Mouse (Mus musculus) mesoderm, embryonic 11.5 days (tissue): ENCODE measurements around the gene Fuk.
"Not testable (repeated sequence)": the region's sequence is repeated elsewhere in the genome, so short reads cannot be mapped to it uniquely, and the experiment has no call there.

Experiments
- DNase-seq: peaks from one replicate; pipeline ENCODE4 v3.0.0-alpha.2; 2012; ENCODE audit warnings: low read depth, low spot score

Fuk gene

DNA sequence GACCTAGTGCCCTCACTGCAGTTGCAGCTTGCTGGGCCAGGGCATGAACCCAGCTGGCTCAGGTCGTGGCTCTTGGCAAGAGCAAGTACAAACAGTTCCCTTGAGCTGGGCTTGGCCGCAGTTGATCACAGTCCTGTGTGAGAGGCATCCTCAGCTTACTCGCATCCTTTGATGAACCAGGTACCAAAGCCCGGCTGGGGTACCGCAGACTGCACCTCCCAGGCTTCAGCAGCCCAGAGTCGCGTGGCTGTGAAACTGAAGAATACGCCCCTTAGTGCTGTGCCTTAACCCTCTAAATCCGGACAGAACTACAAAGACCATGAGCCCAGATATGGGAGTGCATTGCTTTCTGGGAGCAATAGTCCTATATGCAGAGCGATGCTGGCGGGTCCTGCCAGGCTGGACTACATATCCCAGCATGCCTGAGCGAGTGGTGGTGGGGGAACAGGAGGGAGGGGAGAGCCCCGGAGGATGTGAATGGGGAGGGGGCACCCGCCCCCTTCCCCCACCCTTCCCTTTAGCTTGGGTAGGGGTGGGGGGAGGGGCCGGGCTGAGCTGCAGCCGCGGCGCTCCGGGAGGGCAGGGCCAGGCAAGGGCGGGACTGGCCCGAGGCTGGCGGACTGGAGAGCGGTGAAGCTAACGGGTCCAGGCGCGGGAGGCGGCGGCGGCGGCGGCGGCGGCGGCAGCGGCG, 17.2 kb upstream of the Fuk start, which contains the start of gene St3gal2:
Gene St3gal2 (plus strand): TSS at position 582 of the 691 bp plus-strand sequence.
- peak; percentile 97 for DNase-seq

DNA sequence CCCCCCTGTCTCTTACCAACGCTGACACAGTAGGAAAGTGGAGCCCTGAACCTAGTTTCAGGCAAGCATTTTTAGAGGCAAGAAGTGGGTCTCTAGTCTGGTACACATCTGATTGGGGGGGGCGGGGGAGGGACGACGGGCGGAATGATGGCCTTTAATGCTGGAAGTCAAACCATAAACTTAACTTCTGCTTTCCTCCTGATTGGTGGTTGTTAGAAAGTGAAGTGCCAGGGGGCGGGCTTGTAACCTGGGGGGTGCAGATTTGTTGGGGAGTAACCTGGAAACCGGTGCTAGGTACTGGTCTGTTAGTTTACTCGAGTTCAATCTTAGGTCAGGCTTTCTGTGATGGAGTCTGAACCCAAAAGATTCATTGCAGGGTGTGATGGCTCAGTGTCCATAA, 16.2 kb upstream of the Fuk start:
- peak; percentile 38 for DNase-seq

DNA sequence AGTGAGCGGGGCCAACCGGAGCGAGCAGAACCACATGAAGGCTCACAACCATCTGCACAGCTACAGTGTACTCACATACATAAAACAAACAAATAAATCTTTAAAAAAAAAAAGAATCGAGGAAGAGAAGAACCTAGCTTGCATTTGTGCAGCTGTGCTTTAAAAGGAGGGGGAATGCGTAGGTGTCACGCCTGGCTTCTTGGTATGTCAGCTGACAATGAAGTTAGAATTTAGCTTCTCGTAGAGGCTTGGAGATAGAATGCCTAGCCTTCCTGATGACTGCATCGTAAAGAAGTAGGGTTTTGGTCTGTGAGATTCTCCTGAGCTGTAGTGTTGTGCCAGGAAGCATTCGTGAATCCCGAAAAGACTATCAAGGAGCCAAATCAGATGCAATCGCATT, 15.7 kb upstream of the Fuk start:
- DNase-seq: no peak

DNA sequence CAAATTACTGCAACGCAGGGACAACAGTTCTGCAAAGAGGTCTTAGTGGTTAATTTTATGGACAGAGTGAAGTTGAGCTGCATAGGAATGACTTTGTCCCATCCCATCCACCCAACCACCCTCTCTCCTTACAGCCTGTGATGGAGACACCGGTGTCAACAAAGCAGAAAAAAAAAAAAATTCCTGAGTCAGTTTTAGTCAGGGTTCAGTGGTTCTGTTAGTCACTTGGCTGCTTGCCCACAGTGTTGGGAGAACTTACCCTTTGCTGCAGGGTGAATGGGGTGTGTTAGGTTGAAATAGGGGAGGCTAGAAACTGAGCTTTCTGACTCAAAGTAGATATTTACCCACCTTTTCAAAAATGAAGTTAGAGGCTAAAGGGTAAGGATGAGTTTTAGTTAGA, 15.1 kb upstream of the Fuk start:
- DNase-seq: no peak

DNA sequence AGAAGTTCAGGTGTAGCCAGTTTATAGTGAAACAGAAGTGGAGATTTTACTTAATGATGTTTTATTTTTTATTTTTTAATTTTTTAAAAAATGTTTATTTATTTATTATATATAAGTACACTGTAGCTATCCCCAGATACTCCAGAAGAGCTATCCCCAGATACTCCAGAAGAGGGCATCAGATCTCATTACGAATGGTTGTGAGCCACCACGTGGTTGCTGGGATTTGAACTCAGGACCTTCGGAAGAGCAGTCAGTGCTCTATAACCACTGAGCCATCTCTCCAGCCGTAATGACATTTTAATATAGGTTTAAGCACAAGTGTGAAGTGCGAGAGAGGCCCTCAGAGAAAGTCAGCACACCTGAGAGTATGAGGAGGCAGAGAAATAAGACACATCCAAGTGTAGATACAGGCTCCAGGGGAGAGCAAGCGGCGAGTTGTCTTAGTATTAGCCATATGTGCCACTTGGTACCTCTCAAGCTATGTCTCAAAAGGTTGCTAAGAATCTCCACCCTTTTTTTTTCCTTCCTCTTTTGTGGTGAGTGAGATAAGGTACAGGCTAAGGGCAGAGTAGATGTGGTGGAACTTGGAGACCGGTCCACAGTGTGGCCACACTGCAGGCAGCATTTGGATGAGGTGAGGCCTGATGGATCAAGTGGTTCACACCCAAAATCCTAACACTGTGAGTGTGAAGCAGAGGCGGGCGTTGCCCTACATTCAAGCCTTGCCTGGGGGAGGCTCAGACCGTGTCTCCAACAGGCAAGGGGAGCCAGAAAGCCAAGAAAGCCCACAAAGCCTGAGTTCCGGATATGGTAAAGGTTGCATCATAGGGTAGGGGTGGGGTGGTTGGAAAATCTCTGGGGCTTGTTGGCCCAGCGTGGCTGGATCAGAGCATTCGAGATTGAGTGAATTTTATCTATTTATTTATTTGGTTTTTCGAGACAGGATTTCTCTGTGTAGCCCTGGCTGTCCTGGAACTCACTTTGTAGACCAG, 9.6 kb upstream of the Fuk start:
- DNase-seq: no peak

DNA sequence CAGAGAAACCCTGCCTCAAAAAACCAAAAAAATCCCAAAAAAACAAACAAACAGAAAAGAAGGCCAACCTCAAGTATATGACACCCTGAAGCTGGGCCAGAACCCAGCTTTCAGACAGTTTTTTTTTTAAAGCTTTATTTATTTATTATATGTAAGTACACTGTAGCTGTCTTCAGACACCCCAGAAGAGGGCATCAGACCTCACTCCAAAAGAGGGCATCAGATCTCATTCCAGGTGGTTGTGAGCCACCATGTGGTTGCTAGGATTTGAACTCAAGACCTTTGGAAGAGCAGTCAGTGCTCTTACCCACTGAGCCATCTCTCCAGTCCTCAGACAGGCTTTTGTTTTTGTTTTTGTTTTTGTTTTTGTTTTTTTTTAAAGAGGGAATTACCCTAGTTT, 7.6 kb upstream of the Fuk start:
- DNase-seq: not testable (repeated sequence)

DNA sequence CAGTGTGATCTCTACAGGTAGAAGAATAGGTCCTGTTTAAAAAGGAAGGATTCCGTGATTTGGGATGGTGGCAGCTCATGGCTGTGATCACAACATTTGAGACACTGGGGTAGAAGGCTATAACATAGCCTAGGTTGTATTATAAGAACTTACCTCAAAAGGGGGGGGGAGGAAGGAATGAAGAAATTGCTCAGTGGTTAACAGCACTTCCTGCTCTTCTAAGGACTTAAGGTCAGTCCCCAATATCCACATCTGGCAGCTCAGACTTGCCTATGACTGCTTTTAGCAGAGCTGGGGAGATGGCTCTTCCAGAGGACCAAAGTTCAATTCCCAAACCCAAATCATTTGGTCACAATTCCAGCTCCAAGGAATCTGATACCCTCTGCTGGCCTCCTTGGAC, 4.4 kb upstream of the Fuk start:
- DNase-seq: no peak

DNA sequence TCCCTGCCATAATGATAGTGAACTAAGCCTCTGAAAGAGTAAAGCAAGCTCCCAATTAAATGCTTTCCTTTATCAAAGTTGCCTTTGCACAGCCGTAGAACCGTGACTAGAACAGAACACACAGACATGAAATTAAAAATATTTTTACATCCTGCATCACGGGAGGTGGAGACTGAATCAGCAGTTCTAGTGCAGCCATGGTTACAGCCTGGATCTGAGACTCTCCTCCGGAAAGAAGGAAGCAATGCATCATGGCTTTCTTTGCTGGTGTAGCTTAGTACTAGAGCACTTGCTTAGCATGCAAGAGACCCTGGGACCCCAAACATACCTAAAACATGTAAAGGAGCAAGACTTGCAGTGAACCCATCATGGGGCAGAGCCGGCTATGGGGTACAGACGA, 3.1 kb upstream of the Fuk start:
- no peak for DNase-seq

DNA sequence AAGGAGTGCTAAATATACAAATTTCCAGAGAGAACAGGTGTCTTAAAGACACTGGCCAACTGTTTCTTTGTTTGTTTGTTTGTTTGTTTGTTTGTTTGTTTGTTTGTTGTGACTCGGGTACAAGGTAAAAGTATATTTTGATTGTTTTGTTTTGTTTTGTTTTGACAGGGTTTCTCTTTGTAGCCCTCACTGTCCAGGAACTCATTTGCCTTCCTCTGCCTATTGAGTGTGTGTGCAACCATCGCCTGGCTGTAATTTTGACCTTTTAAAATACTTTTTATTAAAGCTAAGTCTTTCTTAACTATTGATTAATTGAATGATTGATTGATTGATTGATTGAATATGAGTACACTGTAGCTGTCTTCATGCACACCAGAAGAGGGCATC, 284 bp upstream of the Fuk start:
- no peak for DNase-seq

DNA sequence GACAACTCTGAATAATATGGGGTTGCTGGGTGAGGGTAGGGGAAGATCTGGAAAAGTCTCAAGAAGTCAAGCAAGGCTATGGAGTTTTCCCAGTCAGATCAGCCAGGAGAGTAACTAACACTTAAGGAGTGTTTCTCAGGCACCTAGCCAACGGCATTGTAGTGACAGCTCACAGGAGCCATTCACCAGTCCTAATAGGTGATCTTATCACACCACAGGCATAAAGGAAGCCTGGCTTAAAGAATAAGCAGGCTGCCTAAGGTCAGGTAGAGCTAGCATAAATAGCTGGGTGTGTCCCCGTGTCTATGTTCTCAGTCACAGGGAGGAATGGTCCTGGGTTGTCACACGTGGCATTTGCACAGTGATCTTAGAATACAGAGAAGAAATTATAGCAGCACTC, 1.2 kb downstream of the Fuk start:
- DNase-seq: no peak

DNA sequence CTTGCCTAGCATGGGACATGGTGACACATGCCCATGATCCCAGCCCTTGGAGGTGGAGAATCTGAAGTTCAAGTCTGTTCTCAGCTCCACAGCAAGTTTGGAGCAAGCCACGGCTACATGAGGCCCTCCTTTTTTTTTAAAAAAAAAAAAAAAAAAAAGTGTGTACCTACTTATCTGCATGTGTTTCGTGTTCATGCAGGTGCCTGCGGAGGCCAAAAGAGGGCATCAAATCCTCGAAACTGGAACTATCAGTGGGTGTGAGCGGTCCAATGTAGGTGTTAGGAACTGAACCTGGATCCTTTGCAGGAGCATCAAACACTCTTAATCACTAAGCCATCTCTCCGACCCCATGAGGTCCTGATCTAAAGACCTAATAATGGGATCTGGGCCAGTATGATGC, 4.8 kb downstream of the Fuk start:
- no peak for DNase-seq

DNA sequence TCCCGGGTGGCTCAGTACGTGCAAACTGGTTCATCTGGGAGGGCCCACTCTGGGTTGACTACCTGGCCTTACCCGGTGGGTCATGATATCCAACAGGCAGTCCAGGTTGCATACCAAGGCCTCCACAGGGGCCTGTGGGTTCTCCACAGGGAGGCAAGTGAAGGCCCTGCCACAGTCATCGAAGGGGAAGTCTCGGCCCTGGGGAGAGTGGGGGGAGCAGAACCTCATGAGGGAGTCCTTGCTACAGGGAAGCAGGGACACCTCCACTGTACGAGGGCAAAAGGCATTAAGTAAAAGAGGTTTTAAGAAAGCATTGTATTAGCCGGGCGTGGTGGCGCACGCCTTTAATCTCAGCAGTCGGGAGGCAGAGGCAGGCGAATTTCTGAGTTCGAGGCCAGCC, 6.5 kb downstream of the Fuk start:
- no peak for DNase-seq

DNA sequence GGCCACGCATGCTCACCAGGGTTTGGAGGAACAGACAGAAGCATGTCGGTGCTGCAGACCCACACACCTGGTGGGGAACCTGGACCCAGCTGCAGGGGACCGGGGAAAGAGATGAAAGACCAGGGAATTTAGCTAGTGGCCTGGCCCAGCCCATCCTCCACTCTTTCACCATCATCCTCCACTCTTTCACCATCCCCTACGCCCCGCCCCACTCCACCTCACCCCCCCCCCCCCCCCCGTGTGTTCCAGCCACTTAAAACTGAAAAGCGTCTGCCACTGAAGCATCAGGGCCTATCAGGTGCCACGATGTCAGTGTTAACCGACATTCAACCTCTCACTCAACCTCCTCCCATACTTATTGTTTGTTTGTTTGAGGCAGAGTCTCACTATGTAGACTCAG, 7.0 kb downstream of the Fuk start:
- DNase-seq: no peak

DNA sequence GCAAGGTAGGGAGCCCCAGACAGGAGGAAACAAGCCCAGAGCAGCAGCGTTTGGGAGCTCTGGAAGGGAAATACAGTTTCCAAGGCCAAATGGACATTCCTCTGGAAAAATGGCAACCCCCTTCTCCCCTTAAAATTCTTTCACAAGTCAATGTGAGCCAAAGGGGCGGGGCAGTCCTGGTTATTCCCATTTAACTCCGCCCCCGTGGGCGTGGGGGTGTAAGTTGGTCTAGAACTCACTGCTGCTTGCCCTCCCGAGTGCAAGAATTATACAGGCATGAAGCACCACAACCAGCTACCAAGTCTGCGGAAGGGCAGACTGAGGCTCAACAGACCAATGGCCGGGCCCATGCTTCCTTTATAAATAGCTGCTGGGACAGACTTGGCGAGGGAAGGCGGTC, 7.4 kb downstream of the Fuk start:
- no peak for DNase-seq

DNA sequence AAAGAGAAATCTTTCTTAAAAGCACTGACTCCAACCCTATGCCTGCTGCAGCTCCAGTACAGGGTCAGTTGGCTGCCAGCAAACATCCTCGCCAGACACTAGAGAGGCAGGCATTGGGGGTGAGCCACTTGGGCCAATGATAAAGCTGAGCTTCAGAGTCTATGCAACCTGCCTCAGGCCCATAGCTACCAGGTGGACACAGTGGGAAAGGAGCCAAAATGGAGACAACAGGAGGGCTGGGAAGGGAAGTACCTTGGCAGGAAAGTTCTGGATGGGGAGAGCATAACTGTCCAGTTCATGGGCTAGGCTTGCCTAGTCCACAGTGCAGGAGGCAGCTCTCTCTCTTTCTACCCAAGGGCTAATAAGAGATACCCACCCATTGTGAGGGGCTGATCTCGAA, 9.4 kb downstream of the Fuk start:
- no peak for DNase-seq

DNA sequence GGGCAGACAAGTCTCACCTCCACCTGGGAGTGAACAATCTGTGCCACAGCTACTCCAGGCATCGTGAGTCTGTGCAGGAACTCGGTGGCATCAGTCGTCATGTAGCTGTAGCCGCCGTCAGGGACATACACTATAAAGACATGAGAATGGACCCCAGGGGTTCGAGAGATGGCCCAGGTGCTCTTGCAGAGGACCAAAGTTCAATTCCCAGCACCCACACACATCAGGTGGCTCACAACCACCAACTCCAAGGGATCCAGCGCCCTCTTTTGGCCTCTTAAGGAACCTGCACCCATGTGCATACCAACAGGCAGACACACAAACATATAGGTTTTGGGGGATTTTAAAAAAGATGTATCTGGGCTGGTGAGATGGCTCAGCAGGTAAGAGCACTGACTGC, 10.2 kb downstream of the Fuk start:
- DNase-seq: no peak

DNA sequence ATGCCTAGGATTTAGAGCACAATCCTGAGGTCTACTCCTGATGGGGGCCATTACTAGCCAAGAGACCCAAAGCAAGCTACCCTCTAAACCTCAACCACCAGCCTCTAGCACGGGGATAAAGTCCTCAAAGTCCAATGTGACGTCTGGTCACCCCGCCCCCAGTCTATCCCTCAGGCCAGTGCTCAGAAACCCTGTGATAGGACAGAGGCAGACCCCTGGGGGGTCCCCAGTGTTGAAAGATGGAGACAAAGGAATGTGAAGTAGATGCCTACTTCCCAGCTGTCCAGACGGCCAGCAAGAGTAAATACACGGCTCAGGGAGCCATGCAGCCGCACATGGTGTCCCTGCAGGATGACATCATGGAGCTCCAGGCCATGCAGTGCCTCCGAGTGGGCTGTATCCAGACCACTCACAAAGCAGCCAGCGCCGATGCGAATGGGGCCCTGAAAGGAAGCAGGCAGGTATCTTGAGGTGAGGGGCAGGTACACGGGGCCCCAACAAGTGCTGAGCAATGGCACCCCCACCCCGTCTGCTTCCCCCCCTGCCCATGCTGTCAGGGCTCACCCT, 12.3 kb downstream of the Fuk start:
- peak; percentile 9 for DNase-seq

DNA sequence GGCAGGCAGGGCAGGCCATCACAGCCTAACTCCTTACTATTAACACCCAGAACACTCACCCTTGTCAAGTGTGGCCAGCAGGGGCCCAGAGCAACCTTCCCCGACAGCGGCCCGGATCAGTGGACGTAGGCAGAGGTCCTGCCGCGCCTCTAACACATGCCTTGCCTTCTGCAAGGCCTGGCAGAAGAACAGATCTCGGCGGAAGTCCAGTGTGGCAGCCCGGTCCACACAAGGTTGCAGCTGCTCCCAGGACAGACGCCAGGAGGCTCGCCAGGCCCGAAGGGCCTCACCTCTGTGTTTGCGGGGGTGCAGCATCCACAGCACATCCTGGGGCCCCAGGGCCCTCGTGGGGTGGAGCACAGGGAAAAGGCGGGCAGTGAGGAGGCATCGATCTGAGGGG, 13.4 kb downstream of the Fuk start:
- DNase-seq: no peak

DNA sequence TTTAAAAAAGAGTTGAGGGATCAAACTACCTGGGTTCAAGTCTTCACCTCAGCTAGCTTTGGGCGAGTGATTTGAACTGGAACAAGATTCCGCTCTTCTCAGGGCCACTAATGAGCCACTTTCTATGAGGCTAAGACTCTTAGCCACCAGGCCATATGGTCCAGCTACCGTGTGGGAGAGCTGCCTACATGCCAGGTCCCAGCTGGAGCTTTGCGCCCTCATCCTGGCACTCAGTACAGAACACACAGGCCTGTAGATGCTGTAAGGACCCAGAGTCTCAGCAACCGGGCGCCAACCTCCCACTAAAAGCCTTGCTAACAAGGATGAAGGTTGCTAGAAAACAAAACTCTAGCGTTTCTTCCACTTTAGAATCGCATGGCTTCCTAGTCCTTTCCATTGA, 13.8 kb downstream of the Fuk start:
- no peak for DNase-seq

DNA sequence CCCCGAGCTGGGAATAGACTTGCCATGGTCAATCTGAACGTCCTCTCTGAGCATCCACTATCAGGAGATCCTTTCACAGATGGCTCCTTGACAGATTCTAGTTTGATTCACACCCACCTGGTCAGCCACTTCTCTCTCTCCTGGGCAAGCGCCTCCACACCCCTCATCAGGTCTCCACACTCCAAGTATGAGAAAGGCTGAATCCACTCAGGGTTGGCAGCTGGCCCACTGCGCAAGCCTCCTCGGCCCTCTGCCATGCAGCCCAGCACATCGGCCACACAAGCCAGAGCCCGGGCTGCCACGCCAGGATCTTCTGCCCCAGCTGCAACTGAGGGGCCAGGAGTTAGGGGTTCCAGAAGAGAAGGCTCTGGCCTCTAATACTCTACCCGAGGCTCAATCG, 14.7 kb downstream of the Fuk start:
- no peak for DNase-seq

DNA sequence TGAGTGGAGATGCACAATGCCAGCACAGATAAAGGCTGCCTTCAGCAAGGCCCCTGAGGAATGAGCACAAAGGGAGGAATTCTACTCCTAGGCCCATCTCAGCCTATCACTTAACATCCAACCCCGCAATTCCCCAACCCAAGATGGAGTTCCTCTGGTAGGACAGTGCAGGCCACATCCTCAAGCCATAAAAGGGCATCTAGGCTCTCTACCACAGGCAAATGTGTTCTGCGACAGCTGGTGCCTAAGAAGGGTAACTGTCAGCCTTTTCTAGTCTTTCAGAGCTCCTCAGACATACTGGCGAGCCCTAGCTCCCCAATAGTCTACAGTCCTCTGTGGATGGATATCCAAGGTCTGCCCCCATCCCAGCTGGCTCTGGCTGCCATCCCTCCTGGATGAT, 15.7 kb downstream of the Fuk start:
- no peak for DNase-seq

DNA sequence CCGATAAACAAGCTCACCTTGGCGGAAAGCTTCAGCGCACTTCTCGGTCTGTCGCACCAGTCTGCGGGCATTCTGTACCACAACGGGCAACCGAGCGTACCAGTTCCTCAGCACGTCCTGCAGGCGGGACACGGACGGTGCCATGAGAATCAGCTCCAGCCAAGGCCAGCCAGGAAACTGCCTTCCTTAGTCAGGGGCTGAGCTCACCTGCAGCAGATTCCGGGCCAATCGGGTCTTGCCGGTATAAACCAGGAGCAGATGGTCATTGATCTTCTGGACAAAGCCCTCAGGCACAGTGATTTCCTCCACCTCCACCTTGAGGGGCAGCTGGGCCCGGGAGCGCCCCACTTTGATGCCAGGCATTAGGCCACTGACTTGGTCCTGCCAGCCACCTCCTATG, 18.5 kb downstream of the Fuk start:
- no peak for DNase-seq
